Mouse (Mus musculus) megakaryocyte progenitor cell, adult 5-6 weeks (primary cell): Measurements from ENCODE around the gene Serp2. TPM values are rescaled to one million over a fixed set of nuclear protein-coding genes. Genes with fewer than 3 reads are reported as not detected.
"Not testable (repeated sequence)": the region's sequence is repeated elsewhere in the genome, so short reads cannot be mapped to it uniquely, and the experiment has no call there.

Experiments
- ATAC-seq: replicated peaks from 2 replicates; pipeline ENCODE4 v1.8.0; 2016; ENCODE audit warnings: mild to moderate bottlenecking, moderate TSS enrichment, inconsistent platforms; ENCODE audit not compliant: poor library complexity
- total RNA-seq, 2 experiments: library from RNA; stranded (forward) in 1 of 2; stranded (reverse) in 1 of 2; fragments of 157-497, 149-512 nt in 1 of 2; fragments of 200-1000 nt in 1 of 2; gene quantifications; 2 replicates each; pipeline versions ENCODE4 v1.2.3 to v1.2.4; 2015 to 2017

The Serp2 gene
- total RNA-seq, 2 experiments from 2014 or later, result not detected

DNA sequence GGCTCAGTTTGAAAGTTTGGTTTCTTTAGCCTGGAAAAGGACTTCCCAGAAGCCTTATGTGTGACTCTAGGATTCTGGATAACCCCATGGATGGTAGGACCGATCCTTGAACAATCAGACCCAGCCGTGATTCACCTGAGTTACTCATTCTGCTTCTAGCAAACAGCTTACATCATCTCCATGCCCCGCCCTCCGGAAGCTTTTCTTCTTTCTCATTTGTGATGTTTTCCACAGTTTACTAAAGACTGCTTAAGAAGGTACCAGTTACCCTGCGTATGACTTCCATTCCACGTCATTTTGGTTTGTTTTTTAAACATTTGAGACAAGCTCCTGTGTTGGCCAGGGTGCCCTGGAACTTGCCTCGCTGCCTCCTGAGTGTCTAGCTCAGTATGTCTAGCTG lies 13.6 kb upstream of the Serp2 start:
- ATAC-seq, result no peak

DNA sequence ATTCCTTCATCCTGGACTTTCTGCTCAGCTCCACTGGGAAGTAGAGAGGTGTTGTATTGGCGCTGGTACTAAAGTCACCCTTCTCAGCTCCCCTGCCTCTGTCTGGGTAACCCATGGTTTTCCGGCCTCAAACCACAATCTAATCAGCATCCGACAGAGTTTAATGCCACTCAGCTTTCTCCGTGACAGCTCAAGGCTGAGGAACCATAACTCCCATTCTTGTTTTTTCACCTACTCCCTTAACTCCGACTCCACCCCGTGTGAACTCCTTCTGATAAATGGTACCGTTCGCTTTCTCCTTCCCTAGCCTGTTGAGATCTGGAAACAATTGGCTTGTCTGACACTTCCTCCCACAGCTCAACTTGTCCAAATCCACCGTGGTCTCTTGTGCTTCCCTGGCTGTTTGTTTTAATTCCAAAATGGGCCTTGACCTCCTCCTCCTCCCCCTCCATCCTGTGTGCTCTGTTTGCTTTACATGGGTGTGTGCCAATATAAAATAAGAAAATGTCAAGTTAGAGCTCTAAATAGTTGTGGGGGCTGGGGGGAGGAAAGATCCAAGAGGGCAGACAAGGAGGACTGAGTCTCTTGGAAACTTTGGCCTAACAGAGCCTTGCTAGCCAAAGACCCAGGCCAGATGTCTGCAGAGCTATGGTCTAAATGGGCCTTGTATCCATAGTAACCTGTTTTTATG lies 12.7 kb upstream of the Serp2 start:
- ATAC-seq, result peak; percentile 93

- no peak for ATAC-seq
Observed at GRCm38 (mm10) chr14:76568548-76568947, 11.9 kb upstream of the Serp2 start.

DNA sequence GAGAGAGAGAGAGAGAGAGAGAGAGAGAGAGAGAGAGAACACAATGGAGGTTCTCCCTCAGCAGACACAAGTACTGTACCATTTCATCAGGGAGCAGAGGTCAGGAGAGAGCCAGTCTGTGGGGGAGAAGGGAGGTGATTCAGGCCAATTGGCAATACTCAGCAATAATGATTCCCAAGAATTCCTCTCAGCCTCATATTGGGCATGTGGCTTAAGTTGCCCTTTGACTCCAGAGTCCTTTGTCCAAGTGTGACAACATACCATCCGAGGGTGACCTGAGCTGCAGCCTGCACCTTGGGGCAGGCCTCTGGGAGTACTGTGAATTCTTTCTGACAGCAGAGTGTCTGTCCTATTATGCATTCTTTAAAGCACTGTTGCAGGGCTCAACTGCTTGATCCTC lies 10.6 kb upstream of the Serp2 start:
- ATAC-seq, result no peak

- ATAC-seq, result no peak
Observed at GRCm38 (mm10) chr14:76566711-76567110, 10.0 kb upstream of the Serp2 start.

DNA sequence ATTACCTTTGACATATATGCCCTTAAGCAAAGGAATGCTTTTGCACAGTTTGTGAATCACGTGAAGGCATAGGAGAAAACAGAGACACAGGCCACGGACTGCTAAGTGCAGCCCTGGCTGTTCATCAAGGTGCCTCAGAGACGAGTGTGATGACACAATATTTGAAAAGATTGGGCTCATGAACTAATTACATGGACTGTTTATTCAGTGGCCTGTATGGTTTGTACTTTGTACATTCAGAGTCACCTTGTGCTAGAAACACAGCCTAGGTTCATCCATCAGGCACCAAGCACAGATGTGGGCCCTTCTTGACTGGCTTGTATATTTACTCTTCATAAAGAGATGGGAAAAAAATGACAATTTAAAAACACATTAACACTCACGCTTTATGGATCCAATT lies 9.5 kb upstream of the Serp2 start:
- no peak for ATAC-seq

DNA sequence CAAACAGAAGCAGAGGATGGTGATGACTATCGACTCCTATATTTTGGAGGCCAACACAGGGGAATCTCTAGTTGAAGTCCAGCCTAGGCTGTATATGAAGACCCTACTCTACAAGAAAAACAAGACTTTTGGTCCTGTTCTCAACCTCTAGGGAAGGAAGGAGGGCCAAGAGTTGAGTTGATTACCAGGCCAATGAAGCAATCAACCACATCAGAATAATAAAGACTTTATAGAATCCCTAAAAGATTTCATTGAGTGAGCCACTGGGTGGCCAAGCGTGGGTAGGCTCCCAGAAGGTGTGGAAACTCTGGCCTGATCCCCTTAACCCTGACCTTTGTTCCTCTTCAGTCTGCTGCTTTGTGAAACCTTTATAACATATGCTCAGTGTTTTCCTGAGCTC lies 2.5 kb upstream of the Serp2 start:
- ATAC-seq, result no peak

DNA sequence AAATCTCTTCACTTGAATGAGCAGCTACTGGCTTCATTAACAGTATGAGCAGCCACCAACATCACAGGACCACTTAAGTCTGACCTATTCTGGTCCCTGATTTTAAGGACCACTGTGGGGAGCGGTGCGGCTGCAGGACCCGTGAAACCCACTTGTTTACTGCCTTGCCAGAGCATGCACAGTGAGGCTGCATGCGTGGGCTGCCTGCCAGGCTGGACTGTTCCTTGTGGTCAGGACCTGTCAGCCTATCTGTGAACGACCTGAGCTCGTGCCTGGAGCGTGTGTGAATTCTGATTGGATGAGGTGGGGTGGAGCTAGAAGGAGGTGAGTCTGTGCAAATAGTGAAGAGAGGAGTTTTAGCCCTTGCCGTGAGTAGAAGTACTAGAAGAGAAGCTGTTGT lies 1.5 kb upstream of the Serp2 start:
- ATAC-seq, result not testable (repeated sequence)

DNA sequence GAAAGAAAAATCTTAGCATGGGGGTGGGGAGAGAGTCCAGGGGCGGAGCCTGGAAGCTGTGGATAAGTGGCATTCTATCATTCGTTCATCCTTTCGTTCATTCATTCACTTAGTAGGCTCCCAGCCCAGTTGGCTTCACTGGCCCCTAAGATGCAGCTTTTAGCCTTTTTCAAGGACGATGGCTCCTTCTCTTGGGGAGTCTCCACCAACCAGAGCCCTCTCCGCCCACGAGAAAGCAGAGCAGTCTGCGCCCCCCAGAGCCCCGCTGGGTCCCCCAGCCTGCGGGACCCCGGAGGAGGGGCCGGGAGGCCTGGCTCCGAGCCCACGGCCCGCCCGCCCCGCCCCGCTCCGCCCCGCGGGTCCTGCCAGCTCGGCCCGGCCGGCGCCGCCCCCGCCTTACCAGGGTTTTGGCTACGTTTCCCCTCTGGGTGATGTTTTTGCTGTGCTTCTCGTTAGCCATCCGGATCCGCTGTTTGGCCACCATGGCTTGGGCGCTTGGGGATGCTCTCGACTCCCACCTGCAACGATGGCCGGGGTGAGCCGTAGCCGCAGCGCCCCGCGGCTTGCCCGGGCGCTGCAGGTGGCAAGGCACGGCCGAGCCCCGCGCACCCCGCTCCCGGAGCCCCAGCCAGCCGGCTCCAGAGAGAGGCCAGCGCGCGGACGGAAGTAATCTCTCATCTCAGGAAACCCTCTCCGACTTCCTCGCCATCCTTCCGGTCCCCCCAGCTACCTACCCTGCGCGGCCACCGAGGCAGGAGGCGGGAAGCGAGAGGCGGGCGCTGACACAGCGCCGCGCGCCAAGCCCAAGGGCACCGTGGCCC lies 448 bp downstream of the Serp2 start:
- peak; percentile 41 for ATAC-seq

- ATAC-seq, result peak; percentile 7; the same call in 1 of the 2 replicates
Observed at GRCm38 (mm10) chr14:76555263-76556030, 1.2 kb downstream of the Serp2 start.

DNA sequence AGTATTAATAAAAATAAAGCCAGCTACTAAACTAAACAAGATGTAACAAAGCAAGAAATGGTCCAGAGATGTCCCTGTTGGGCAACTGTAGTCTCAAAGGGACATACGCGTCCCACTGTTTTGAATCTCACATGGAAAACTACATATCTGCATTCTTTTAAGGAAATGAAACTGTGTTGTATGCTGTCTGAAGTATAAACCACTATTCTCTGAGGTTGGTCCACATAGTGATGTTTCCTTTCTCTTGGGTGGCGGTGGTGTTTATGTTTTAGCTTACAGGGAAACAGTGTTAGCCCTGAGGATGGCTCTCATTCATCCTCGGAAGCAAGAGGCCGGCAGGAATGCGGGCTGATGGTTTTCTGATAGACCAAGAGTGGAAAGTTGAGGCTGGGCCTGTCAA lies 12.6 kb downstream of the Serp2 start:
- ATAC-seq, result no peak; the same call in 1 of the 2 replicates

GRCm38 (mm10) chr14:76541341-76541740 lies 15.3 kb downstream of the Serp2 start:
- no peak for ATAC-seq

GRCm38 (mm10) chr14:76540005-76540670 lies 16.6 kb downstream of the Serp2 start:
- 0 out of 2 replicates have a peak, but pooled peaks have one; percentile 52 for ATAC-seq

GRCm38 (mm10) chr14:76536921-76537320 lies 19.8 kb downstream of the Serp2 start:
- ATAC-seq, result no peak

DNA sequence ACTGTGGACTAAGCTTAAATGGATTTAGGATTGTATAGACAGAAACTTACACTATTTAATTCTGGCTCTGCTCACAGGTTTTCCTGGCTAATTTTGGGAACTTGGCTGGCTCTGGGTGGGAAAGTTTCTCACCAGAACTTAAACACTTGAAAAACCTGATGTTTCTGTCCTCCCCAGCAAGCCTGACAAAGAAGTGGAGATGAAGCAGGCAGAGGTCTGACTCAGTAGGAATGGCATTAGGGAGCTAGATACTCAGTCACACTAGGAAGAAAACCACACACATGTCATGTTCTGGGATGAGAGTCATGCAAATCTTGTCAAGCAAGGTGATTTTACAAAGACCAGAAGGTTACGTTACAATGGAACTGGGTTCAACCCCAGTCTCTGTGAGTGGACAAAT lies 21.6 kb downstream of the Serp2 start:
- ATAC-seq, result no peak

GRCm38 (mm10) chr14:76533170-76533815 lies 23.4 kb downstream of the Serp2 start:
- peak; percentile 60 for ATAC-seq

- peak; percentile 86 for ATAC-seq
Observed at GRCm38 (mm10) chr14:76532257-76533169, 24.2 kb downstream of the Serp2 start.

GRCm38 (mm10) chr14:76531027-76531660 lies 25.5 kb downstream of the Serp2 start:
- no peak for ATAC-seq

DNA sequence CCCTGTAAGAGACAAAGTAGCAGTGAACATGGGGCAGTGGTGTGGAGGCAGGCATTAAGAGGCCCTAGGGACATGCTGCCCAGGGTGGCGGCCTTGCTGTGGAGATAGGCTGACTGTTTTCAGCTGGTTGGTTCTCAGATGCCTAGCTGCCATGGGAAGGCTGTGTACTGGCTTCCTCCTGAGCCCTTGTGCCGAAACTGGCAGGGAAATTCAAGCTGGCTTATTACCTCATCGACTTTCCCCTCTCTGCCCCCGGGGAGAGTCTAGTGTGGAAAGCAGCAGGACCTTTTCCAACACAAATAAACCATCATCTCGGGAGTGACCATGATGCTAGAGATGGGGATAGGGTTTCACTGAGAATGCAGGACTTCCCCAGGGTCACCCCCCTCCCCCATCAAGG lies 28.0 kb downstream of the Serp2 start:
- ATAC-seq, result no peak
